Mouse (Mus musculus) liver, embryonic 12.5 days (tissue): ENCODE data around the gene Ccr5. TPM values are rescaled to one million over a fixed set of nuclear protein-coding genes. Genes with fewer than 3 reads are reported as not detected.
"Not testable (repeated sequence)": the region's sequence is repeated elsewhere in the genome, so short reads cannot be mapped to it uniquely, and the experiment has no call there.

ENCODE experiments used
- ATAC-seq: fragments of 200-750 bp; cut with Nextera tagmentation; 2 replicates; pipeline ENCODE4 v1.8.0; 2017; ENCODE audit warnings: moderate number of reproducible peaks, mild to moderate bottlenecking, moderate library complexity
- H3K27ac ChIP-seq: fragments of 300-500 bp; sonication (generic); 2 replicates; pipeline ENCODE4 v1.5.1; 2016; ENCODE audit warnings: mild to moderate bottlenecking
- H3K27me3 ChIP-seq: fragments of 300-500 bp; sonication (generic); replicated peaks from 2 replicates; pipeline ENCODE4 v1.6.1; 2016; ENCODE audit warnings: mild to moderate bottlenecking, moderate library complexity
- H3K36me3 ChIP-seq: fragments of 300-500 bp; sonication (generic); 2 replicates; pipeline ENCODE4 v1.6.1; 2016; ENCODE audit warnings: mild to moderate bottlenecking, moderate library complexity
- H3K4me1 ChIP-seq: fragments of 300-500 bp; sonication (generic); 2 replicates; pipeline ENCODE4 v1.6.1; 2016
- H3K4me2 ChIP-seq: fragments of 300-500 bp; sonication (generic); 2 replicates; pipeline ENCODE4 v1.6.1; 2016; ENCODE audit warnings: mild to moderate bottlenecking, moderate library complexity
- H3K4me3 ChIP-seq: fragments of 300-500 bp; sonication (generic); 2 replicates; pipeline ENCODE4 v1.5.1; 2016; ENCODE audit warnings: mild to moderate bottlenecking, moderate library complexity
- H3K9ac ChIP-seq: fragments of 300-500 bp; sonication (generic); 2 replicates; pipeline ENCODE4 v1.6.1; 2016; ENCODE audit warnings: mild to moderate bottlenecking, moderate library complexity
- H3K9me3 ChIP-seq: fragments of 300-500 bp; sonication (generic); replicated peaks from 2 replicates; pipeline ENCODE4 v1.6.1; 2016; ENCODE audit warnings: mild to moderate bottlenecking, moderate library complexity
- WGBS: fragments of 180-500 bp; shearing (Covaris S2); methylation state at CpG from one replicate; pipeline ENCODE4 v1.1.7; 2016; ENCODE audit not compliant: insufficient replicate concordance; 5-methylcytosine and 5-hydroxymethylcytosine counted together
- polyA plus RNA-seq: library from polyadenylated mRNA; unstranded; fragments of >200 nt; fragmentation: Nextera tagmentation; extraction: Ambion mirVana; gene quantifications from 2 replicates; pipeline ENCODE4 v1.2.1, GENCODE M21; 2016

Ccr5 gene
- polyA plus RNA-seq, 1 experiment from 2014 or later = 1.6 TPM

DNA sequence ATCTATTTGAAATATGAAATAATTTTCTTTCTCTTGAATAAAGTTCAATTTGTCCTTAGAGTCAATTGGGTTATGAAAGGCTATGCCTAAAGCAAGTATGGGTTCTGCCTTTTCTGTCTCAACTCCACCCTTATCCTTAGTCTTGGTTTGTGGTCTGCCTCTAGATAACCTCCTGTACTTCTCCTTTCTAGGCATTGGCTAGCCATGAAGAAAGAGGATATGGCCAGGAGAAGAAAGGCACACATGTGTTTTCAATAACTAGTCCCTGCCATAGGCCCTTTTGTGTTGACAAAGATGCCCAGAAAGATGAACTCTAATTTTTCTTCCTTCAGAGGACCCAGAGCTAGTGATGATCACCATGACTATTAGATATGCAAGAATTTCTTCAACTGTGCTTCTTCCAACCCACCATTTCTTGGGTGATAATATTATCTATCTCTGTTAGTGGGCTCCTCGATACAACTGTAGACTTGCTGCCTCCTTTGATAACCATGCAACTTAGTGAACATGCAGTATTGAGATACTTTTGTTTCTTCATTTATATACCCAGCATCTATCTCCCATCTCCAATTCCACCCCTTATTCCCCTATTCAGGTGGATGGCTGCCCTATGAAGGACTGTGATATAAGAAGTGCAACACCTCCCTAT is 8.6 kb upstream of the Ccr5 start:
- Histone ChIP-seq H3K27me3 (no peaks in the 10 kb centered on the region), H3K27ac (peak overlapping the region; percentile 73), H3K4me3 (no peak overlapping the region), H3K9ac (no peak overlapping the region), H3K36me3 (no peaks in the 10 kb centered on the region), H3K9me3 (no peaks in the 10 kb centered on the region), H3K4me1 (peaks cover 48% of the 10 kb centered on the region), H3K4me2 (peak overlapping the region; percentile 14; the same call in 1 of the 2 replicates)
- peak; percentile 88 for ATAC-seq
- 27% methylated on average over 1 of the region's 1 CpGs for WGBS

DNA sequence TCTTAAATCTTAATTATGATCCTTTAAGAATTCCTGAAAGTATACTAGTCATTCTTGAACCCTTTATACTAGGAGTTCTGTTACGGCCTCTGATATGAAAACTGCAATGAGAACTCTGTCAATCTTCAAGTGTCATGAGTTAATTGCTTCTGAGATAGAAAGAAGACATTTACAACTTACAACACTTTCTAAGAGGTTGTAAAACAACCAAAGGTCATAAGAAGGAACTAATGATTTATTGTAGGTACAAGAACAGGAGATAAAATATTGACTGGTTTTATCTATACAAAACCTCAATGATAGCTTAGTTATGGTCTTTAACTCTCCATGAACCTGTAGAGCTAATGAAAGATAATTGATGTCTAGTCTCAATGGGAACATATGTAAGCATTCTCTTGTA is 7.6 kb upstream of the Ccr5 start:
- Histone ChIP-seq H3K4me1 (peaks cover 40% of the 10 kb centered on the region), H3K36me3 (no peaks in the 10 kb centered on the region), H3K9ac (no peak overlapping the region), H3K4me3 (no peak overlapping the region), H3K27ac (no peak overlapping the region), H3K9me3 (no peaks in the 10 kb centered on the region), H3K27me3 (no peaks in the 10 kb centered on the region), H3K4me2 (no peak overlapping the region)
- ATAC-seq = no peak
- WGBS = 81% methylated on average over 1 of the region's 1 CpGs

DNA sequence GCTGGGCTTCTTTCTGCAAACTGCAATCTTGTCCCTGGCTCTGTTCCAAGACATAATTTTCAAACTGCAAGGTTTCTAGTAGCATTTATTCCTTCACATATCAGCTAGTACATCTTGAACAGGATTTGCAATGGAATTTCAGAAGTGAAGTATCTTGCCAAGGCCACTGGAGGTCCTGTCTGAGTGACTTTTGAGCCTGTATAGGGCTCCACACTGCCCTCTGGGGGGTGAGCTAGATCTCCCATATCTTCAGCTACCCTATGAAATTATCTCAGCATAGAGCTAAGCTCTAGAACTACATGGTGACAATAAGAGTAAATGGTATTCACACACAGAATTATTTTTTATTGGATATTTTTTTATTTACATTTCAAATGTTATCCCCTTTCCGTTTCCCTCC is 2.9 kb upstream of the Ccr5 start:
- Histone ChIP-seq H3K27me3 (no peaks in the 10 kb centered on the region), H3K27ac (no peak overlapping the region), H3K36me3 (no peaks in the 10 kb centered on the region), H3K9ac (no peak overlapping the region), H3K4me1 (peaks cover 7% of the 10 kb centered on the region), H3K4me2 (no peak overlapping the region), H3K4me3 (no peak overlapping the region), H3K9me3 (no peaks in the 10 kb centered on the region)
- WGBS = 81% methylated on average over 1 of the region's 1 CpGs
- peak; percentile 62; the same call in 1 of the 2 replicates for ATAC-seq

DNA sequence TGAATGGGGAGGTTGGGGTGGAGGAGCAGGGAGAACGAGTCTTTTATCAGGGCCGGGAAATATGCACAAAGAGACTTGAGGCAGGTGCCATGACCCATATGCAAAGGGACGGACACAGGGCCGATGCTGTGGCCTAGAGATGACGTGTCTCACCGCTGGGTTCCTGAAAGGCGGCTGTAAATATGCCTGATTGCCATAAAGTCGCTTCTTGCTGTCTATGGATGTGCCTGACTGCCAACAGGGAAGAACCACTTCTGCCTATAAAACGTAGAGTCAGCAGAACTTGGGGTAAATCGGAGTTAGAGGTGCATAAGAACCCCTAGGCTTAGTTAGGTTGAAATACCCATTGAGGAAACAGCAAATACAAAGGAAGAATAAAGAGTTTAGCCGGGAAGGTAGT is 4.2 kb downstream of the Ccr5 start:
- no peaks in the 10 kb centered on the region for H3K36me3 ChIP-seq
- H3K9ac ChIP-seq = no peak overlapping the region
- no peaks in the 10 kb centered on the region for H3K27me3 ChIP-seq
- 73% methylated on average over 11 of the region's 11 CpGs for WGBS
- ATAC-seq = no peak
- no peak overlapping the region for H3K4me2 ChIP-seq
- peak overlapping the region; percentile 36; the same call in 1 of the 2 replicates for H3K27ac ChIP-seq
- H3K4me3 ChIP-seq = no peak overlapping the region
- H3K4me1 ChIP-seq = peaks cover 25% of the 10 kb centered on the region
- no peaks in the 10 kb centered on the region for H3K9me3 ChIP-seq

DNA sequence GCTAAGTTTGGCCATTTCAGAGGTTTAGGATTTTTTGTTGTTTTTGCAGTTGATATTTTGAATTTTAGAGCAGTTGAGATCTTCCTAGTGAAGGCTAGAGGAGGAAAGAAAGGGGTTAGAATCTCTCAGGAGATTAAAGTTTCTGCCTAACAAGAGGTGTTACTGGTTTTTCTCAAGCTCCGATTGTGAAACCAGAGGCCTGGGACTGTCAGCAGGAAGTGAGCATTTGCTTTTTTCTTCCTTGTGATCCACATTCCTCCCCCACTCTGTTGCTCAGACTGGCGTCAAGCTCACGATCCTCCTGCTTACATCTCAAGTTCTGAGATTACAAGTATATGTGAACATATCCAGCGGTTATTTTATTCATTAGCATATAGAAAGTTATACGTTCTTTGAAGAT is 5.0 kb downstream of the Ccr5 start:
- ATAC-seq = no peak
- H3K4me3 ChIP-seq = no peak overlapping the region
- peaks cover 25% of the 10 kb centered on the region for H3K4me1 ChIP-seq
- H3K9ac ChIP-seq = no peak overlapping the region
- no peak overlapping the region for H3K4me2 ChIP-seq
- H3K36me3 ChIP-seq = no peaks in the 10 kb centered on the region
- H3K9me3 ChIP-seq = no peaks in the 10 kb centered on the region
- peak overlapping the region; percentile 36; the same call in 1 of the 2 replicates for H3K27ac ChIP-seq
- 40% methylated on average over 5 of the region's 5 CpGs for WGBS
- H3K27me3 ChIP-seq = no peaks in the 10 kb centered on the region

DNA sequence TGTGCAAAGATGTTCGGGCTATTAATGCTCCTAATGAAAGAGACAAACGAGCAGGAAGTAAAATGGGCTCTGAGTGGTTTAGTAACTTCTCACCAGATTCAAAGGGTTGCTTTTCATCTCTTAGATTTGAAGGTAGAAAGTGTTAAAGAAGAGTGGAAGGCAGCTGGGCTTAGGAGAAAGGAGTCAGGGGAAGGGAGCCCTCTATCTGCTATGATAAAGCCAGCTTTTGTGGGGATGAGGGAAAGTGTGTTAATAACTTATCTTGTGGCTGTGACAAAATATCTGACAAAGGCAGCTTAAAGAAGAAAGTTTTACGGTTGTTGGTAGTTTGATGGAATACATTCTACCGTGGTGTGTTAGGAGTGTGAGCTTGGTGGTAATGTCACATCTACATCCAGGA is 6.1 kb downstream of the Ccr5 start:
- Histone ChIP-seq H3K4me1 (peaks cover 25% of the 10 kb centered on the region), H3K27me3 (no peaks in the 10 kb centered on the region), H3K27ac (peak overlapping the region; percentile 27; the same call in 1 of the 2 replicates), H3K36me3 (no peaks in the 10 kb centered on the region), H3K9ac (no peak overlapping the region), H3K4me2 (no peak overlapping the region), H3K9me3 (no peaks in the 10 kb centered on the region), H3K4me3 (no peak overlapping the region)
- ATAC-seq = no peak
- WGBS = 31% methylated on average over 4 of the region's 4 CpGs

DNA sequence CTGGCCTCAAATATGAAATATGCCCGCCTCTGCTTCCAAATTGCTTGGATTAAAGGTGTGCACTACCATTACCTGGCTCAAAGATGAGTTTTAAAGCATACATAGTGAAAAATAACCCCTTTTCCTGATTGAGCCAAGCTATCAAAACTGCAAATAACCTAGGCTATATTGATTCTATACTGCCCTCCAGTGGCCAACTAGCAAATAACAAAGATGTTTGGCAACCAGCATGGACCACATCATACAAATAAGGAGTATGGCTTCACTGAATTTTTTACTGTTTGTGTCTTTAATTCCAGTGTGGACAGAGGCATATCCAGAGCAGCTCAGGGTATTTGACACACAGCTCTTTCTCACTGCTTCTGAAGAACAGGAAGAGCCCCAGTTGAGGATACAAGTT is 7.0 kb downstream of the Ccr5 start:
- peaks cover 25% of the 10 kb centered on the region for H3K4me1 ChIP-seq
- no peaks in the 10 kb centered on the region for H3K36me3 ChIP-seq
- no peak overlapping the region for H3K9ac ChIP-seq
- 0% methylated on average over 1 of the region's 1 CpGs for WGBS
- no peak overlapping the region for H3K27ac ChIP-seq
- H3K4me3 ChIP-seq = no peak overlapping the region
- H3K27me3 ChIP-seq = no peaks in the 10 kb centered on the region
- no peaks in the 10 kb centered on the region for H3K9me3 ChIP-seq
- 0 out of 2 replicates have a peak, but pooled peaks have one; percentile 30 for ATAC-seq
- no peak overlapping the region for H3K4me2 ChIP-seq

DNA sequence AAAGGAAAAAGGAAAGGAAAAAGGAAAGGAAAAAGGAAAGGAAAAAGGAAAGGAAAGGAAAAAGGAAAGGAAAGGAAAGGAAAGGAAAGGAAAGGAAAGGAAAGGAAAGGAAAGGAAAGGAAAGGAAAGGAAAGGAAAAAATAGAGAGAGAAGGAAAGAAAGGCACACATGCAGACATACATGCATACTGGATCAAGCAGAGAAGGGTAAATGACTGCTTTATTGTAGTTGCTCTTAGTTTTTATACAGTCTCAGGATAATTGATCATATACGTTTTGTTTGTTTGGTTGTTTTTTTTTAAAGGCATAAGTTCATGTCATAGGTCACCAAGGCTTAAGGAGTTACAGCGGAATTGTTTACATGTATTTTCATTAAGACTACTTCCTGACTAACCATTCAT is 11.6 kb downstream of the Ccr5 start:
- H3K27me3 ChIP-seq, H3K36me3 ChIP-seq, H3K4me2 ChIP-seq, H3K4me3 ChIP-seq, H3K9me3 ChIP-seq, H3K27ac ChIP-seq, H3K9ac ChIP-seq, ATAC-seq: not testable (repeated sequence)
- H3K4me1 ChIP-seq = peaks cover 13% of the 10 kb centered on the region
- 54% methylated on average over 2 of the region's 2 CpGs for WGBS

DNA sequence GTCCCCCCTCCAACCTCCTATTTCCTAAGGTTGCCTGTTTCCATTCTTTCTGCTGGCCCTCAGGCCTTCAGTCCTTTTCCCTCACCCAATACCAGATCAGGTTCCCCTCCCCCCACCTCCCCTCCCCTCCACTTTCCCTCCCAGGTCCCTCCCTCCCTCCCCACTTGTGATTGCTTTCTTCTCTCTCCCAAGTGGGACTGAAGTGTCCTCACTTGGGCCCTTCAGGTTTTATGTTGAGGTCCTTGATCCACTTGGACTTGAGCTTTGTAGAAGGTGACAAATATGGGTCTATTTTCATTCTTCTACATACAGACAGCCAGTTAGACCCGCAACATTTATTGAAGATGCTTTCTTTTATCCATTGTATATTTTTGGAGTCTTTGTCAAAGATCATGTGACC is 13.6 kb downstream of the Ccr5 start:
- H3K27ac ChIP-seq, H3K9me3 ChIP-seq, H3K27me3 ChIP-seq, ATAC-seq, H3K4me2 ChIP-seq, H3K36me3 ChIP-seq, H3K4me3 ChIP-seq, H3K9ac ChIP-seq: not testable (repeated sequence)
- 88% methylated on average over 1 of the region's 1 CpGs for WGBS
- peaks cover 29% of the 10 kb centered on the region for H3K4me1 ChIP-seq

DNA sequence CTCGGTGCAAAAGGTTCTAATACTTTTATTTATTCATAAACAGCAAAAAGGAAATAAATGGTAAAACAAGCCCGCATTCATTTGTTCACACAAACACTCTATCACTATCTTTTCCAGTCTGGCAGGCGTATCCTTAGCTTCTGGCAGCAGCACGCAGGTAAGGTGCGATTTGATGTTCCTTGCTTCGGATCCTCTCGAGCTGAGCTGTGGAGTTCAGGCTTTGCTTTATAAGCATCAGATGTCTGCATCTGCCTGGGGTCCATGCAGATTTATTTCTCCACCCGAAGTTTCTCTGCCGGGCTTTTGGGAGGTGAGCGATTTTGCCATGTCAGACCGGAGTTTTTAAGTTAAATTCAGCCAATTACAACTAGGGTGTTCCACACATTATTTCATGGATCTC is 16.3 kb downstream of the Ccr5 start:
- Histone ChIP-seq H3K4me2 (peak overlapping the region; percentile 36), H3K27me3 (no peaks in the 10 kb centered on the region), H3K27ac (peak overlapping the region; percentile 82), H3K4me1 (peaks cover 29% of the 10 kb centered on the region), H3K36me3 (no peaks in the 10 kb centered on the region), H3K4me3 (no peak overlapping the region), H3K9ac (no peak overlapping the region; the same call in 1 of the 2 replicates), H3K9me3 (no peaks in the 10 kb centered on the region)
- ATAC-seq = peak; percentile 69
- 36% methylated on average over 11 of the region's 11 CpGs for WGBS

DNA sequence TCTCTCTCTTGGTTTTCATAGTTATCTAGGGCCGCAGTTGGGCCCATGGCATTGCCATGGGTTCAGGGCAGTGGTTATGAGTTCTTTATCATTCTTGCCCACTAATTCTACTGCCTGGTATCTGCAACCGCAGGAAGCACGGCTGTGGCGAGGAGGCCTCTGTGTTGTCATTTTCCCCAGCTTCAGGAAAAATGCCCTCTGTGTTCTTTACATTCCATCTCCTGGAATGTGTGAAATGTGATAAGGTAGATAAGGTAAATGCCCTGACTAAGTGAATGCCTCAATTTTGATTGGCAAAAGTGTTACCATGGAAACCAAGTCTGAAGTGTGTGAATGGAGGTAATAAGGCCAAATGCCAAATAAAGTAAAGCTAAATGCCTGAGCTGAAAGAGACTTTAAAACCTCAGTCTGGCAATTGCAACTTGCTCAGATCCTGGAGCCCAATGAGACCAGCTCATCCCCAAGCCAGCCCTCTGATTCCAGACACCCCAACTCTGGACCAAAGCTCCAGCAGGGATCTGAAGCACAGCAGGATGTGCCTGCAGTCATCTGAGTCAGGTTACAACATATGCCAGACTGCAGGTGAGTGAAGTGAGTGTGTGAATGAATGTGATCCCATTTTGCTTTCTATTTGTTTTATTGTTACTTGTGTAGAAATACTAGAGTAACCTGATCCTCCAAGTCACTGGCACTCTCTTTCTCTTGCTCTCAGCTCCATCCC is 16.9 kb downstream of the Ccr5 start:
- peak; percentile 99 for ATAC-seq
- H3K9ac ChIP-seq = peak overlapping the region; percentile 3; the same call in 1 of the 2 replicates
- 7% methylated on average over 4 of the region's 4 CpGs for whole genome bisulfite sequencing
- no peaks in the 10 kb centered on the region for H3K36me3 ChIP-seq
- no peaks in the 10 kb centered on the region for H3K9me3 ChIP-seq
- peaks cover 29% of the 10 kb centered on the region for H3K4me1 ChIP-seq
- H3K27me3 ChIP-seq = no peaks in the 10 kb centered on the region
- H3K27ac ChIP-seq = peak overlapping the region; percentile 82
- no peak overlapping the region for H3K4me3 ChIP-seq
- peak overlapping the region; percentile 36 for H3K4me2 ChIP-seq

DNA sequence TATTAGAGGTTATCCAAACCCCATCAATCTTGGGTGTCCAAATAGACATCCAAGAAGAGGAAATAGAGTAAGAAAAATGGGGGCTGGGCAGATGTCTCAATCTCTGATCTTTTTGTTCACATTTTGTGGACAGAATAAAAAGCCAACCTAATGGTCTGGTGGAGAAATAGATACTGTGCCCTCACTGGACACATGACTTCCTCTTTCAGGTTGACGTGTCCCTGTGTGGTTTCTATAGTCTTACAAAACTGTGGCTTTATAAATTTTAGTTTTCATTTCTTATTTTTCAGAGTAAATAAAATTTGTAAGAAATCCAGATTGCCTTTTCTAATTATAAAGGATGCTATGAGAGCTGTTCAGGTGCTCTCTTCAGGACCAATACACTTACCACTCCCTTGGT is 22.3 kb downstream of the Ccr5 start:
- H3K4me2 ChIP-seq = no peak overlapping the region
- ATAC-seq = no peak
- H3K4me1 ChIP-seq = peaks cover 8% of the 10 kb centered on the region
- H3K4me3 ChIP-seq = no peak overlapping the region
- H3K9ac ChIP-seq = no peak overlapping the region
- H3K27ac ChIP-seq = no peak overlapping the region
- WGBS = 35% methylated on average over 1 of the region's 1 CpGs
- H3K36me3 ChIP-seq = no peaks in the 10 kb centered on the region
- no peaks in the 10 kb centered on the region for H3K27me3 ChIP-seq
- H3K9me3 ChIP-seq = no peaks in the 10 kb centered on the region
